Mouse (Mus musculus): ENCODE data around the gene Tjp3. TPM values are rescaled to one million over a fixed set of nuclear protein-coding genes. Genes with fewer than 3 reads are reported as not detected.

Tjp3 gene
- polyA plus RNA-seq, 1 experiment = 0.01 TPM

GRCm38 (mm10) chr10:81328386-81328785 is 37.0 kb upstream of the Tjp3 start, which contains the start of gene Tbxa2r:
TSS of gene Tbxa2r (plus strand) at chr10:81328731.
- peaks cover 36% of the 10 kb centered on the region for H3K4me1 ChIP-seq (ENCODE audit: control insufficient read depth)
- no peak within 1 kb of the TSS for H3K4me3 ChIP-seq (replicated peaks)
- peaks cover 16% of the 10 kb centered on the region for H3K27me3 ChIP-seq (ENCODE audit: control insufficient read depth)
- peaks cover 60% of the 10 kb centered on the region for H3K36me3 ChIP-seq (ENCODE audit: control insufficient read depth)
- H3K9me3 ChIP-seq (ENCODE audit: control insufficient read depth, low read length) = no peaks in the 10 kb centered on the region
- TF ChIP-seq TAL1 (IDR thresholded peaks at IDR 0.05; ENCODE audit: low read length) (no peak), GATA1 (IDR thresholded peaks at IDR 0.05; ENCODE audit: low read length) (no peak)

GRCm38 (mm10) chr10:81327959-81328358 is 36.6 kb upstream of the Tjp3 start:
- Histone ChIP-seq H3K4me1 (ENCODE audit: control insufficient read depth) (peaks cover 39% of the 10 kb centered on the region), H3K27me3 (ENCODE audit: control insufficient read depth) (peaks cover 15% of the 10 kb centered on the region), H3K9me3 (ENCODE audit: control insufficient read depth, low read length) (no peaks in the 10 kb centered on the region), H3K36me3 (ENCODE audit: control insufficient read depth) (peaks cover 64% of the 10 kb centered on the region), H3K4me3 (replicated peaks) (no peak overlapping the region)
- TF ChIP-seq TAL1 (IDR thresholded peaks at IDR 0.05; ENCODE audit: low read length) (no peak), GATA1 (IDR thresholded peaks at IDR 0.05; ENCODE audit: low read length) (no peak)

GRCm38 (mm10) chr10:81326858-81327257 is 35.5 kb upstream of the Tjp3 start:
- Histone ChIP-seq H3K9me3 (ENCODE audit: control insufficient read depth, low read length) (no peaks in the 10 kb centered on the region), H3K4me3 (replicated peaks) (no peak overlapping the region), H3K36me3 (ENCODE audit: control insufficient read depth) (peaks cover 75% of the 10 kb centered on the region), H3K4me1 (ENCODE audit: control insufficient read depth) (peaks cover 50% of the 10 kb centered on the region), H3K27me3 (ENCODE audit: control insufficient read depth) (peaks cover 4% of the 10 kb centered on the region)
- TF ChIP-seq TAL1 (IDR thresholded peaks at IDR 0.05; ENCODE audit: low read length) (no peak), GATA1 (IDR thresholded peaks at IDR 0.05; ENCODE audit: low read length) (no peak)

- Histone ChIP-seq H3K4me3 (replicated peaks) (no peak overlapping the region), H3K36me3 (ENCODE audit: control insufficient read depth) (peaks cover 77% of the 10 kb centered on the region), H3K4me1 (ENCODE audit: control insufficient read depth) (peaks cover 55% of the 10 kb centered on the region)
Measured at GRCm38 (mm10) chr10:81325781-81326180, 34.4 kb upstream of the Tjp3 start.

GRCm38 (mm10) chr10:81325176-81325575 is 33.8 kb upstream of the Tjp3 start:
- H3K36me3 ChIP-seq (ENCODE audit: control insufficient read depth) = peaks cover 77% of the 10 kb centered on the region
- H3K4me1 ChIP-seq (ENCODE audit: control insufficient read depth) = peaks cover 57% of the 10 kb centered on the region
- TF ChIP-seq GATA1 (IDR thresholded peaks at IDR 0.05; ENCODE audit: low read length) (no peak), TAL1 (IDR thresholded peaks at IDR 0.05; ENCODE audit: low read length) (no peak)
- H3K4me3 ChIP-seq (replicated peaks) = no peak overlapping the region
- H3K9me3 ChIP-seq (ENCODE audit: control insufficient read depth, low read length) = no peaks in the 10 kb centered on the region
- H3K27me3 ChIP-seq (ENCODE audit: control insufficient read depth) = no peaks in the 10 kb centered on the region; the same call in 1 of the 2 replicates

More at GRCm38 (mm10) chr10:81325781-81326180, 34.4 kb upstream of the Tjp3 start:
- H3K27me3 ChIP-seq (ENCODE audit: control insufficient read depth) = no peaks in the 10 kb centered on the region; the same call in 1 of the 2 replicates
- H3K9me3 ChIP-seq (ENCODE audit: control insufficient read depth, low read length) = no peaks in the 10 kb centered on the region
- no peak for TF ChIP-seq GATA1 (IDR thresholded peaks at IDR 0.05; ENCODE audit: low read length)
- no peak for TF ChIP-seq TAL1 (IDR thresholded peaks at IDR 0.05; ENCODE audit: low read length)

- no peaks in the 10 kb centered on the region for H3K27me3 ChIP-seq (ENCODE audit: control insufficient read depth)
- no peaks in the 10 kb centered on the region for H3K9me3 ChIP-seq (ENCODE audit: control insufficient read depth, low read length)
- H3K4me3 ChIP-seq (replicated peaks) = no peak overlapping the region
- H3K4me1 ChIP-seq (ENCODE audit: control insufficient read depth) = peaks cover 62% of the 10 kb centered on the region
- peaks cover 72% of the 10 kb centered on the region for H3K36me3 ChIP-seq (ENCODE audit: control insufficient read depth)
- TF ChIP-seq TAL1 (IDR thresholded peaks at IDR 0.05; ENCODE audit: low read length) (no peak), GATA1 (IDR thresholded peaks at IDR 0.05; ENCODE audit: low read length) (no peak)
Measured at GRCm38 (mm10) chr10:81323791-81324530, 32.6 kb upstream of the Tjp3 start.

- H3K36me3 ChIP-seq (ENCODE audit: control insufficient read depth) = peaks cover 72% of the 10 kb centered on the region
- H3K9me3 ChIP-seq (ENCODE audit: control insufficient read depth, low read length) = no peaks in the 10 kb centered on the region
- peaks cover 62% of the 10 kb centered on the region for H3K4me1 ChIP-seq (ENCODE audit: control insufficient read depth)
- H3K4me3 ChIP-seq (replicated peaks) = peak overlapping the region; percentile 86
- H3K27me3 ChIP-seq (ENCODE audit: control insufficient read depth) = no peaks in the 10 kb centered on the region
- TF ChIP-seq TAL1 (IDR thresholded peaks at IDR 0.05; ENCODE audit: low read length) (no peak), GATA1 (IDR thresholded peaks at IDR 0.05; ENCODE audit: low read length) (no peak)
Measured at GRCm38 (mm10) chr10:81323141-81323775, 31.9 kb upstream of the Tjp3 start.

- peaks cover 73% of the 10 kb centered on the region for H3K36me3 ChIP-seq (ENCODE audit: control insufficient read depth)
- H3K9me3 ChIP-seq (ENCODE audit: control insufficient read depth, low read length) = no peaks in the 10 kb centered on the region
- TF ChIP-seq GATA1 (IDR thresholded peaks at IDR 0.05; ENCODE audit: low read length) = no peak
- no peak for TF ChIP-seq TAL1 (IDR thresholded peaks at IDR 0.05; ENCODE audit: low read length)
- H3K27me3 ChIP-seq (ENCODE audit: control insufficient read depth) = no peaks in the 10 kb centered on the region
- peaks cover 63% of the 10 kb centered on the region for H3K4me1 ChIP-seq (ENCODE audit: control insufficient read depth)
- peak overlapping the region; percentile 86 for H3K4me3 ChIP-seq (replicated peaks)
Measured at GRCm38 (mm10) chr10:81322444-81322843, 31.1 kb upstream of the Tjp3 start.

- Histone ChIP-seq H3K27me3 (ENCODE audit: control insufficient read depth) (no peaks in the 10 kb centered on the region), H3K36me3 (ENCODE audit: control insufficient read depth) (peaks cover 68% of the 10 kb centered on the region), H3K4me3 (replicated peaks) (peak overlapping the region; percentile 86), H3K4me1 (ENCODE audit: control insufficient read depth) (peaks cover 67% of the 10 kb centered on the region), H3K9me3 (ENCODE audit: control insufficient read depth, low read length) (no peaks in the 10 kb centered on the region)
- TF ChIP-seq TAL1 (IDR thresholded peaks at IDR 0.05; ENCODE audit: low read length) (no peak), GATA1 (IDR thresholded peaks at IDR 0.05; ENCODE audit: low read length) (no peak)
Measured at GRCm38 (mm10) chr10:81321436-81321835, 30.1 kb upstream of the Tjp3 start.

All from erythroblast, embryonic 14.5 days (primary cell).